Mouse (Mus musculus): ENCODE data around the gene Galnt3. TPM values are rescaled to one million over a fixed set of nuclear protein-coding genes. Genes with fewer than 3 reads are reported as not detected.

Gene Galnt3
- polyA plus RNA-seq, 1 experiment: not detected

DNA sequence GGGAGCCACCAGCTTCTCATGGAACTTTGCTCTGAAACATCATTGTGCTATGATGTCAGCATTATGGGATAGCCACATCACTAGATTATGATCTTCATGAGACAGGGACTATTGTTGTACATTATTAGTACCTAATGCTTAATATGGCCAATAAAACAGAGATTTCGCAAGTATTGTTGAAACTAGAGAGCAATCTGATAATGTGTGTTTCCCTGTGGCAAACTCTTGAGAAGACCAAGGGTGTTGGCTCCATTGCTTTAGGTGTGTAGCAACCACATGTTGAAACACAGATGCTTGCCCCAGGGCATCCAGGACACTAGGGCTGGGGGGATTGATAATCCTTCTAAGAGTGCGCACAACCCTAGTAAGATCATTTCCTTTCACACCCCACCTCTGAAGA lies 44.1 kb downstream of the Galnt3 start:
- no peaks in the 10 kb centered on the region for H3K27me3 ChIP-seq (replicated peaks)
- TF ChIP-seq FLI1 (IDR thresholded peaks at IDR 0.05; ENCODE audit: low read length) (no peak), GATA1 (IDR thresholded peaks at IDR 0.05; ENCODE audit: borderline replicate concordance, low read length) (no peak)
- H3K36me3 ChIP-seq (replicated peaks; ENCODE audit: low read length): no peaks in the 10 kb centered on the region
- H3K4me3 ChIP-seq (replicated peaks): no peak overlapping the region
- H3K4me1 ChIP-seq: no peaks in the 10 kb centered on the region
- peaks cover 17% of the 10 kb centered on the region for H3K9me3 ChIP-seq

DNA sequence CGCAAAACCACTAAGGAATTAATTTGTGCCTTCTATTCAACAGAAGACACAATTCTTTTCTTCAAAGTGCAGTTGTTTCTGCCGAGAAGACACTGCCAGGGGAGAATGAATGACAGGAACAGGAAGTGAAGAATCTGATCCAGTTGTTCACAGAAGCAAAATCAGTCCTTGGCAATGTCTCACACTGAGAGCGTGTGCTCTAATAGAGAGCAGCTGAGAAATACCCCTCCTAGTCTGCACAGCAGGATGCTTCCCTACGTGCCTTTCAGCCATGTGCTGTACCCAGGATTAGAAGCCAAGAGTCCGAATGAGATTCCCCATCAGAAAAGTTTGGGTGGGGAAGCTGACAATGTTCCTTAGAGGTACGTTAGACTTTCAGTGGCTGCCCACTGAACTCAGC lies 55.3 kb downstream of the Galnt3 start:
- H3K9me3 ChIP-seq: peaks cover 16% of the 10 kb centered on the region
- no peak overlapping the region for H3K4me3 ChIP-seq (replicated peaks)
- no peaks in the 10 kb centered on the region for H3K27me3 ChIP-seq (replicated peaks)
- TF ChIP-seq GATA1 (IDR thresholded peaks at IDR 0.05; ENCODE audit: borderline replicate concordance, low read length): no peak
- TF ChIP-seq FLI1 (IDR thresholded peaks at IDR 0.05; ENCODE audit: low read length): no peak
- H3K4me1 ChIP-seq: no peaks in the 10 kb centered on the region
- H3K36me3 ChIP-seq (replicated peaks; ENCODE audit: low read length): no peaks in the 10 kb centered on the region

DNA sequence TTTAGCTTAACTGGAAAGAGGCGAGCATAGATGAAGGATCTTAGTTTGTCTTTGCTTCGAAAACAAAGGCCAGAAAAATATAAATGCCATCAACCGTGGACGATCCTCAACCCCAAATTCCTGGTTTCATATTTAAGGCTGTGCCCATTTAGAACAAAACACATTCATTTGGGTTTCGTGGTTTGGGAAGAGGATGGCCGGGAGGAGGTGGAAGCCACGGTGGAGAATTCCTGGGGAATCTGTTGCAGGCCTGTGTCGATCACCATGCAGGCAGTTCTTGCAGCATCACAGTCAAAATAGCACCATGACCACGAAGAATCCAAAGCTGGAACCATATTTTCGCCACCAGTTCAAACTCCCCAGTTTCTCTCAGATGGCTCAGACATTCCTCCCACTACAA lies 61.5 kb downstream of the Galnt3 start:
- TF ChIP-seq GATA1 (IDR thresholded peaks at IDR 0.05; ENCODE audit: borderline replicate concordance, low read length) (no peak), FLI1 (IDR thresholded peaks at IDR 0.05; ENCODE audit: low read length) (no peak)
- H3K36me3 ChIP-seq (replicated peaks; ENCODE audit: low read length): no peaks in the 10 kb centered on the region
- peaks cover 16% of the 10 kb centered on the region for H3K9me3 ChIP-seq
- no peaks in the 10 kb centered on the region for H3K4me1 ChIP-seq
- H3K4me3 ChIP-seq (replicated peaks): no peak overlapping the region
- no peaks in the 10 kb centered on the region for H3K27me3 ChIP-seq (replicated peaks)

DNA sequence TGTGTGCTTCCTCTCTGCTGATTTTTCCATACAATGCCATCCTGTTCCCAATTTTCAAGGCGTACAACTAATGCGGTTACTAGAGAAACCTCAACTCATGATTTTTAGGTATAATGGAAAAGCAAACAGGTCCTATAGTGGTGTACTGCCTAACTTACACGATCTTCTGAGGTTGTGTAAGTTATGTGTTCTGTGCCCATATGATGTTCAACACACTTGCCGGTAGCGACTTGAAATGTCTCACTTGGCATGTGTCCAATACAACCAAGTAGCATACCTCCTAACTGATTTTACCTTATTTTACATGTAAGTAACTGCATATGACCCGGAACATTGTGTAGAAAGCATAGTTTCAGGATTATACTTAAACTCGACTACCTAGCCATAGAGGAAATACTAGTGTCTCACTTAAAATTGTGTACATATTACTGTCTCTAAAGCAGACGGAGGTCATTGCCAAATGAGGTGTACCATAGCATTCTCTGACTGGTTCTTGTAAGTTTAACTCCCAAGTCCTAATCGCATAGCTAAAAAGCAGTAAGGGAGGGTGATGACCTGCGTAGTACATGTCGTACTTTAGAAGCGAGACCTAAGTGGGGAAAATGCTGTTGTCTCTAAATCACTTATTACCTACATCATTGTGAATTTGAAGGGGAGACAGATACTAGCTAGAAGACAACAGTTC lies 80.2 kb downstream of the Galnt3 start:
- H3K4me3 ChIP-seq (replicated peaks): no peak overlapping the region
- H3K36me3 ChIP-seq (replicated peaks; ENCODE audit: low read length): no peaks in the 10 kb centered on the region
- H3K27me3 ChIP-seq (replicated peaks): no peaks in the 10 kb centered on the region
- H3K9me3 ChIP-seq: peaks cover 45% of the 10 kb centered on the region
- TF ChIP-seq GATA1 (IDR thresholded peaks at IDR 0.05; ENCODE audit: borderline replicate concordance, low read length): no peak
- TF ChIP-seq FLI1 (IDR thresholded peaks at IDR 0.05; ENCODE audit: low read length): no peak
- no peaks in the 10 kb centered on the region for H3K4me1 ChIP-seq

DNA sequence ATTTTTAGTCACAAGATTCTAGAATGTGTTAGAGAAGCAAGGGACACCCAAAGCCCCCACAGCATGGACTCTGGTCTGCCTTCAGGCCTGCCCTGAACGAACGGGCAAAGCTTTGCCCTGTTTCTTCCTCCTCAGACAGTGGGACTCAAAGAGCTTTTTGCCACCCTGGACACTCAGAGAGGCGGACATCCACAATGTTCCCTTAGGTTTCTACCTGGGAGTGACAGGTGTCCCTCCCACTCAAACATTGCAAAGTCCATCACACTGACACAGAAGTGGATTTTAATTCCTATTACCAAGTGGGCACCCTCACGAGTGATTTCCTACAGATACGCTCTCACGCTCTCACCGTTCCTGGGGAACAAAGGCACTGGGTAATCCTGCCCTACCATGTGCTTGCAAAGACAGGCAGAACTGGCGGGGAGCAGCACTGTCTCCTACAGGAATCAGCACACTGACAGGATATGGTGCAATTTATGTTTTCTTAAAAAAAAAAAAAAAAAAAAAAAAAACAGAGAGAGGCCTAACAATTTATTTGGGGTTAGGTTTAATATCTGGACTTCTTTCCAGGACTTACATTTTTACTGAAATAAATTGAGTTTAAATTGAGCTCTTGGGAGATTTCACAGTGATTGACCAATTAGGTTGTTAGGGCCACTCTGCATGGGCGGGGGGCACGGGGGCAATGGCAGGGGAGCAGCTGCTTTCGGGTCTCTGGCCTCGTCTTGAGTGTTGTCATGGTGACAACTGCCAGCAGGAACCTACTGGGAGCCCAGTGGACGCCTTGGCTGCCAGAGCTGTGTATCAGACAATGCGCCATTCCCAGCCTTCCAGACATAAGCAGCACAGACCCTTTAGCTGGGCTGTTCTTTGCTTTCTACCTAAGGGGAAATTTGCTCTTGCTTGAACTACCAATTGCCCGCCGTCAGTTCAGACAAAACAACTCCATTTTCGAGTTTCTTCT lies 81.1 kb downstream of the Galnt3 start:
- H3K9me3 ChIP-seq: peaks cover 41% of the 10 kb centered on the region
- TF ChIP-seq FLI1 (IDR thresholded peaks at IDR 0.05; ENCODE audit: low read length) (no peak), GATA1 (IDR thresholded peaks at IDR 0.05; ENCODE audit: borderline replicate concordance, low read length) (no peak)

DNA sequence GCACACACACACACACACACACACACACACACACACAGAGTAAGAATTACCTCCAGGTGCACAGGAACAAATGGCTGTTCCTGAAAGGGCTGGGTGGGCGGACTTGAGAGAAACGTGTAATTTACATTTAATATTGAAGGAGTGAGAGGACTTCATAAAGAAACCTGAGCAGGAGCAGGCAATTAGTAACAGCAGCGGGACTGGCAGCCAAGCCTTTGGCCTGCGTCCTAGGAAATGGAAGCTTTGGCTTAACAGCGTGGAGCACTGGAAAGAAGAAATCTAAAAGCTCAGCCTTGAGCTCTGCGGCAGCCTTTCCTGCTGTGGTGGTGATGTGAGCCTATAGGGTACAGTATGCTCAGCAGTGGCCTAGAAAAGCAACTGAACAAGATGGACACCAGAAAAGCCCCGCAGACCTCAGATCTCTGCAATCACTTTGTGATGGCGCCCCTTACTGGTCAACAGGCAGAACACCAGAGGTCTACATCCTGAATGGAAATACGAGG lies 82.8 kb downstream of the Galnt3 start:
- Histone ChIP-seq H3K36me3 (replicated peaks; ENCODE audit: low read length) (no peaks in the 10 kb centered on the region), H3K4me3 (replicated peaks) (no peak overlapping the region), H3K4me1 (no peaks in the 10 kb centered on the region), H3K9me3 (peaks cover 34% of the 10 kb centered on the region), H3K27me3 (replicated peaks) (no peaks in the 10 kb centered on the region)
- no peak for TF ChIP-seq FLI1 (IDR thresholded peaks at IDR 0.05; ENCODE audit: low read length)
- no peak for TF ChIP-seq GATA1 (IDR thresholded peaks at IDR 0.05; ENCODE audit: borderline replicate concordance, low read length)

More for the DNA sequence above, 81.1 kb downstream of the Galnt3 start:
- Histone ChIP-seq H3K27me3 (replicated peaks) (no peaks in the 10 kb centered on the region), H3K36me3 (replicated peaks; ENCODE audit: low read length) (no peaks in the 10 kb centered on the region), H3K4me1 (no peaks in the 10 kb centered on the region), H3K4me3 (replicated peaks) (no peak overlapping the region)

DNA sequence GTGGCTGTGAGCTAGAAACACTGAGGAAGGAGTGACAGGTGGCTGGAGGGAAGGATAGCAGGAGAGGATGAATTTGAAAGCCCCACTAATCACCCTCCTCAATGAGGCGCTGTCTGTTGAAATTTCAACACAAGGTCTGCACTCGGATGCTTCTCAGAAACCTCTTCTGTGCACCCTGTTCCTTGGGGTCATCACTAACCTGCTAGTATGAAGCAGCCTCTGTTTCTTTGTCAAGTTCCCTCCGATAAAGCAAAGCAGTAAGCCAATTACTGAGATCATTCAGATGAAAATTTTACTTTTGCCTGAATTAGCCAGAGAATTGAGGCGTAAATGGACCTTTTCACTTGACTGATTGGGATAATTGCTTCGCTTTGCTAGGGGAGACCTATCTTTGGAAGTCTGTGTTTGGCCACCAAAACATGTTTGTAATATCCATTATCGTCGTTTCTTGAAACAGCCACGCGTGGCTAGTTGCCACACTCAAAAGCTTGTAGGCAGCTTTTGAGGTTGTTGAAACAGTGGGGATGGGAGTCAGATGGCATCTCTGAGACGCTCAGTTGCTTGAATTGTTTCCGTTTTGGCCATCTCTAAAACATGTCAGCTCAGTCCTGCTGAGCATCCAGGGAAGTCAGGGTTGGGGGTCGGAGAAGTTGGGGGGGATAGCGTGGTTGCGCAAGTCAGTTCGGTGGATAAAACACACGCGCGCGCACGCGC lies 83.4 kb downstream of the Galnt3 start:
- H3K4me3 ChIP-seq (replicated peaks): no peak overlapping the region
- H3K9me3 ChIP-seq: peaks cover 32% of the 10 kb centered on the region
- no peak for TF ChIP-seq FLI1 (IDR thresholded peaks at IDR 0.05; ENCODE audit: low read length)
- TF ChIP-seq GATA1 (IDR thresholded peaks at IDR 0.05; ENCODE audit: borderline replicate concordance, low read length): no peak
- no peaks in the 10 kb centered on the region for H3K36me3 ChIP-seq (replicated peaks; ENCODE audit: low read length)
- no peaks in the 10 kb centered on the region for H3K4me1 ChIP-seq
- no peaks in the 10 kb centered on the region for H3K27me3 ChIP-seq (replicated peaks)

DNA sequence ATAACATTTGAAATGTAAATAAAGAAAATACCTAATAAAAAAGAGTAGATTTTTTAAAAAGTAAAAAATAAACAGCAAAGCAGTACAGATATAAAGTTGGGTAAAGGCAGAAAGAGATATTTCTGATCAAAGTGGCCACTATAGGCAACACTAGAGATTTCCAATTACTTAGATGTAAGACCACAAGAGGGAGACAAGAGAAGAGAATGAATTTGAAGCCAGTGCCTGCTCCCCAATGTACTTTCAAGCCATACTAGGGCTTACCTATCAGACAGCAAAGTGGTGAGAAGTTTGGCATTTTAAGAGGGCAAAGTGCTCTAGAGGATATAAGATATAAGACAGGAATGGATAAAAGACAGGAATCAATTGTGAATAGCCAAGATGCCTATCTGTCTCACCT lies 84.2 kb downstream of the Galnt3 start:
- Histone ChIP-seq H3K4me1 (no peaks in the 10 kb centered on the region), H3K36me3 (replicated peaks; ENCODE audit: low read length) (no peaks in the 10 kb centered on the region), H3K9me3 (peaks cover 39% of the 10 kb centered on the region), H3K27me3 (replicated peaks) (no peaks in the 10 kb centered on the region), H3K4me3 (replicated peaks) (no peak overlapping the region)
- TF ChIP-seq GATA1 (IDR thresholded peaks at IDR 0.05; ENCODE audit: borderline replicate concordance, low read length) (no peak), FLI1 (IDR thresholded peaks at IDR 0.05; ENCODE audit: low read length) (no peak)

DNA sequence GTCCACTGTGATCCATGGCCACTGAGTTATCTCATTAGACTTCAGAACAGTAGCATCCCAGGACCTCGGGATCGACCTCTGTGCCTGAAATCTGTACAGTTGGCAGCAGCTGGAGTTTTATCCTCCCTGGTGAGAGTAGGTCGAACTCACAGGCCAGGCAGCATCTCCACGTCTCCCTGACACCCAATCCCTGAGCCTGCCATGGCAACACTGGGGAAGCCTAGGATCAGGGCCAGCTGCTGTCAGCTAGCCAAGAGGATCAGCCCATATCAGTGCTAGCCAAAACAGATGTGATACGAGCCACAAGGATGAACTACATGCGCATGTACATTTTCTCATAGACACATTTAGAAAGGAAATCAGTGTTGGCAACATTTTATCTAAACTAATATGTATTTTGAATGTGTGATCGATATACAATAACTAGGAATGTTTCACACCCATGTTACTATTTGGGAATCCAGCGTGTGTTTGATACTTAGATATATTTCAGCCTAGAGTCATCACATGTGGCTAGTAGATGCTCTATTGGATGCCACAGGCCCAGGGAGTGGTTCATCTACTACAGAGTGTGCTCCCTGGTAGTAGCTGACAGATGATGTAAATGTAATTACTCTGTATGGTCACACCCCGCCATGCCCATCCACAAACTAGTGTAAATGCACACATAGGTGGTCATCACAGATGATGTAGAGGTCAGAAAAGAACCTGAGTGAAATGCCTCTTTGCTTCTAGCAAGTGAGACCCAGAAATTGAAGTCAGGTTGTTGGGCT lies 89.7 kb downstream of the Galnt3 start:
- peak overlapping the region; percentile 40 for H3K4me3 ChIP-seq (replicated peaks)
- H3K4me1 ChIP-seq: no peaks in the 10 kb centered on the region
- H3K27me3 ChIP-seq (replicated peaks): no peaks in the 10 kb centered on the region
- H3K9me3 ChIP-seq: peaks cover 31% of the 10 kb centered on the region
- TF ChIP-seq FLI1 (IDR thresholded peaks at IDR 0.05; ENCODE audit: low read length) (no peak), GATA1 (IDR thresholded peaks at IDR 0.05; ENCODE audit: borderline replicate concordance, low read length) (no peak)
- no peaks in the 10 kb centered on the region for H3K36me3 ChIP-seq (replicated peaks; ENCODE audit: low read length)

Other genes starting within 250 kb of the Galnt3 start
- 0.39 TPM in 1 of 2 replicates, not detected in the other for gene Ttc21b, start 131.6 kb upstream of the Galnt3 start, polyA plus RNA-seq (2012; ENCODE audit: insufficient read depth, low replicate concordance)